Mouse (Mus musculus) lung, postnatal 0 days (tissue): ENCODE results near the gene Tfr2. TPM values are rescaled to one million over a fixed set of nuclear protein-coding genes. Genes with fewer than 3 reads are reported as not detected.

Experiments
- ATAC-seq: fragments of 200-750 bp; cut with Nextera tagmentation; 2 replicates; pipeline ENCODE4 v1.8.0; 2017; ENCODE audit warnings: moderate library complexity
- DNase-seq: peaks from one replicate; pipeline ENCODE4 v3.0.0-alpha.2; 2016; ENCODE audit warnings: low spot score
- H3K27ac ChIP-seq: fragments of 300-500 bp; sonication (generic); 2 replicates; pipeline ENCODE4 v1.5.1; 2014; ENCODE audit warnings: antibody characterized with exemption, mild to moderate bottlenecking, low read length, mixed read lengths
- H3K27me3 ChIP-seq: fragments of 300-500 bp; sonication (generic); replicated peaks from 2 replicates; pipeline ENCODE4 v1.6.1; 2014; ENCODE audit warnings: low read length, mixed read lengths; ENCODE audit not compliant: insufficient read depth
- H3K36me3 ChIP-seq: fragments of 300-500 bp; sonication (generic); 2 replicates; pipeline ENCODE4 v1.6.1; 2014; ENCODE audit warnings: low read length, mixed read lengths; ENCODE audit not compliant: insufficient read depth
- H3K4me1 ChIP-seq: fragments of 300-500 bp; sonication (generic); 2 replicates; pipeline ENCODE4 v1.6.1; 2014; ENCODE audit warnings: antibody characterized with exemption, low read depth, low read length, mixed read lengths; ENCODE audit not compliant: insufficient read depth
- H3K4me2 ChIP-seq: fragments of 300-500 bp; sonication (generic); replicated peaks from 2 replicates; pipeline ENCODE4 v1.6.1; 2014; ENCODE audit warnings: low read depth, mild to moderate bottlenecking, low read length, moderate library complexity, mixed read lengths
- H3K4me3 ChIP-seq: fragments of 300-500 bp; sonication (generic); 2 replicates; pipeline ENCODE4 v1.5.1; 2014; ENCODE audit warnings: low read depth, low read length
- H3K9ac ChIP-seq: fragments of 300-500 bp; sonication (generic); replicated peaks from 2 replicates; pipeline ENCODE4 v1.6.1; 2014; ENCODE audit warnings: low read depth, mild to moderate bottlenecking
- H3K9me3 ChIP-seq: fragments of 300-500 bp; sonication (generic); 2 replicates; pipeline ENCODE4 v1.6.1; 2016; ENCODE audit warnings: low read length, mixed read lengths
- CTCF ChIP-seq: IDR thresholded peaks from 2 replicates; pipeline ENCODE4 v1.5.1; 2016; ENCODE audit warnings: antibody characterized with exemption, mild to moderate bottlenecking
- EP300 ChIP-seq: IDR thresholded peaks from 2 replicates; pipeline ENCODE4 v1.6.1; 2016; ENCODE audit warnings: antibody characterized with exemption, mild to moderate bottlenecking, control low read depth
- WGBS: fragments of 180-500 bp; shearing (Covaris S2); extraction: QIAGEN DNeasy Blood & Tissue Kit; methylation state at CpG from one replicate; pipeline ENCODE4 v1.1.7; 2014; 5-methylcytosine and 5-hydroxymethylcytosine counted together
- polyA plus RNA-seq: library from polyadenylated mRNA; unstranded; fragments of >200 nt; fragmentation: Nextera tagmentation; extraction: Ambion mirVana; gene quantifications from 2 replicates; pipeline ENCODE4 v1.2.1, GENCODE M21; 2015

Tfr2 gene
- polyA plus RNA-seq, 1 experiment from 2014 or later: 0.33 TPM

DNA sequence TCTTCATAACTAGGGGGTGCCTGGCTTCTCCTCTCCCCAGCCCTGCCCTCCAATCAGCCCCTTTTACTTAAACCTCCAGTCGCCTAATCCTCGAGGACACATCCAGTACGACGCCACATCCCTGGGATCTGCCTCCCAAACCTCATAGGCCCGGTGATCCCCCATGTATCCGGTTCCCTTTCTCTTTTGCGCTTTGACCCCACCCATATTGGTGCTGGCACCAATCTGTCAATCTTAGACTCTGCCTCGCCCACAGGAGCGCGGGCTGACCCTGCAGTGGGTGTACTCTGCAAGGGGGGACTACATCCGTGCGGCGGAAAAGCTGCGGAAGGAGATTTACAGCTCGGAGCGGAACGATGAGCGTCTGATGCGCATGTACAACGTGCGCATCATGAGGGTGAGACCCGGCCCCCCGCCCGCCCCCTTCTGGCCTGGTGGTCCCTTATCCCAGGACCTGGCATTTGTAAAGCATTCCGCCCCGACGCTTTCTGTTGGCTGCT is 14.1 kb downstream of the Tfr2 start:
- H3K36me3 ChIP-seq: no peaks in the 10 kb centered on the region
- DNase-seq (peak; percentile 18), ATAC-seq (peak; percentile 36)
- H3K9me3 ChIP-seq: no peaks in the 10 kb centered on the region
- peak overlapping the region; percentile 16 for H3K4me3 ChIP-seq
- H3K9ac ChIP-seq: no peak overlapping the region
- peaks cover 7% of the 10 kb centered on the region; the same call in 1 of the 2 replicates for H3K4me1 ChIP-seq
- TF ChIP-seq CTCF (peak; percentile 25; the same call in 1 of the 2 replicates), EP300 (no peak)
- H3K27me3 ChIP-seq: no peaks in the 10 kb centered on the region
- peak overlapping the region; percentile 44 for H3K4me2 ChIP-seq
- H3K27ac ChIP-seq: no peak overlapping the region
- whole genome bisulfite sequencing: 18% methylated on average over 27 of the region's 27 CpGs

DNA sequence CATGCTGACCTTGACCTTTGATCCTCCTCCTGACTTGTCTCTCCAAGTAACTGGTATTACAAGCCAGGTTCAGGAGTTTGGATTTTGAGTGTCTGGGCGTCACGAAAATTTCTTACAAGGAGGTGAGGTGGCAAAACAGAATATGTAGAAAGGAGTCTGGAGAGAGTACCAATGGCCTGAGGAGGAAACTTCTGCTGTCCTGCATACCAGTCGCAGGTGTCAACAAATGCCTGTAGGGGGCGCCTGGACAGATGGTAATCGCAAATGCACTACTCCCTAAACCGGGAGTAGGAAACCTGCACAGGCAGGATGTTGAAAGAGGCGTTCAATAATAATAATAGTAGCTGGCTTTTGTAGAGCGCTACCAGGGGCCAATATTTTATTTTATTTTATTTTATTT is 15.3 kb downstream of the Tfr2 start:
- DNase-seq (peak; percentile 81), ATAC-seq (peak; percentile 63)
- H3K4me1 ChIP-seq: peaks cover 7% of the 10 kb centered on the region; the same call in 1 of the 2 replicates
- H3K9ac ChIP-seq: no peak overlapping the region
- 24% methylated on average over 8 of the region's 8 CpGs for WGBS
- H3K27ac ChIP-seq: no peak overlapping the region
- H3K36me3 ChIP-seq: no peaks in the 10 kb centered on the region
- H3K4me2 ChIP-seq: no peak overlapping the region
- no peaks in the 10 kb centered on the region for H3K27me3 ChIP-seq
- no peak overlapping the region for H3K4me3 ChIP-seq
- TF ChIP-seq CTCF (peak; percentile 76), EP300 (no peak)
- H3K9me3 ChIP-seq: no peaks in the 10 kb centered on the region

DNA sequence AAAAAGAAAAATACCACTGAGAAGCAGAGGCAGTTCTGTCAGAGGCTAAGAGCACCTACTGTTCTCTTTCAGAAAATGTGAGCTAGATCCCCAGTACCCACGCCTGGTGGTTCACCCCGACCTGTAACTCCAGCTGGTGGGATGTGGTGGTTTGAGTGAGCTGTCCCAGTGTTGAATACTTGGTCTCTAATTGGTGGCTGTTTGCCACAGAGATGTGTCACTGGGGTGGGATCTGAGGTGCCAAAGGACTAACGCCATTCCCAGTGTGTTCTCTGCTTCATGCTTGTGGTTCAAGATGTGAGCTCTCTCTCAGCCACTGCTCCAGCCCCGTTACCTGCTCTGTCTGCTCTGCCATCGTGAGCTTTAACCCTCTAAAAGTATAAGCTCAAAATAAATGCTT is 20.9 kb downstream of the Tfr2 start:
- 75% methylated on average over 5 of the region's 5 CpGs for WGBS

DNA sequence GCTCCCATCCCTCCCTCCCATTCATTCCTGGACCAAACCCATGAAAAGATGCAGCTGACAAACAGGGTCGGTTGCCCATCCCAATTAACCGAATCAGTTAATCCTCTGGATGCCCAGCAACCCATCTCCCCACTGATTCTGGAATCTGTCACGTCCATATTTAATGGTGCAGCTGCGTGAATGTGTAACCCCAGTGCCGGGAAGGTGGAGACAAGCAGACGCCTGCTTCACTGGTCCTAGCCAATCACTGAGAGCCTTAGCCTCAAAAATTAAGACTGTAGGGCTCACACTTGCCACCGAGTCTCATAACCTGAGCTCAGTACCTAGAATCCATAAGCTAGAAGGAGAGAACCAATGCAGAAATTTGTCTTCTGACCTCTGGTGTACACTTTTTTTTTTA is 26.3 kb downstream of the Tfr2 start:
- DNase-seq: no peak
- WGBS: 81% methylated on average over 7 of the region's 7 CpGs
- Histone ChIP-seq H3K4me2 (no peak overlapping the region), H3K36me3 (no peaks in the 10 kb centered on the region), H3K9me3 (no peaks in the 10 kb centered on the region), H3K27me3 (no peaks in the 10 kb centered on the region), H3K9ac (no peak overlapping the region), H3K4me1 (no peaks in the 10 kb centered on the region), H3K4me3 (no peak overlapping the region), H3K27ac (no peak overlapping the region)
- TF ChIP-seq EP300 (no peak), CTCF (no peak)
- no peak for ATAC-seq

More for the DNA sequence above, 20.9 kb downstream of the Tfr2 start:
- Histone ChIP-seq H3K4me2 (no peak overlapping the region), H3K27me3 (no peaks in the 10 kb centered on the region), H3K36me3 (no peaks in the 10 kb centered on the region), H3K4me1 (no peaks in the 10 kb centered on the region), H3K27ac (no peak overlapping the region), H3K9me3 (no peaks in the 10 kb centered on the region), H3K4me3 (no peak overlapping the region), H3K9ac (no peak overlapping the region)
- TF ChIP-seq EP300 (no peak), CTCF (no peak)
- DNase-seq: no peak
- ATAC-seq: no peak

DNA sequence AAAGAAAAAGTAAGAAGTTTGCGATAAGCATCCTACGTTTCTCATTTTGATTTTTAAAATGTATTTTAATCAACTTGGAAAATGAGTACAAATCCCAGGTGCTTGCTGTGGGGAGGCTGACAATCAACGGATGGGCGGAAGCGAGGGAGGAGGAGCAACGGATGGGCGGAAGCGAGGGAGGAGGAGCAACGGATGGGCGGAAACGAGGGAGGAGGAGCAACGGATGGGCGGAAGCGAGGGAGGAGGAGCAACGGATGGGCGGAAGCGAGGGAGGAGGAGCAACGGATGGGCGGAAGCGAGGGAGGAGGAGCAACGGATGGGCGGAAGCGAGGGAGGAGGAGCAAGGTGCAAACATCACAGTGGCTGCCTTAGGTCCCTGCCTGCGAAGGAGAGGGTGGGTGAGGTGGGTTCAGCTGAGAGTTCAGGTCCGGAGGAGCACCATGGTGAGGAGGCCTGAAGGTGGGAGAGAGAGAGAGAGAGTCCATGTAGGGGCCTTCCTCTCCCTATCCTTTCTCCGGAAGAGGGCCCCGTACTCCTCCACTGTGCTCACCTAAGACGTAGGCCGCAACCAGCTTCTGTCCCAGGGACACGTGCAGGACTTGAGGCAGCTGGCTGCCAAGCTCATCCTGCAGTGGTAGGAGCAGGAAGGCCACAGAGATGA is 27.1 kb downstream of the Tfr2 start:
- Histone ChIP-seq H3K4me2 (no peak overlapping the region), H3K27me3 (no peaks in the 10 kb centered on the region), H3K4me3 (no peak overlapping the region), H3K9ac (no peak overlapping the region), H3K36me3 (no peaks in the 10 kb centered on the region), H3K4me1 (no peaks in the 10 kb centered on the region), H3K9me3 (no peaks in the 10 kb centered on the region), H3K27ac (no peak overlapping the region)
- WGBS: 42% methylated on average over 23 of the region's 30 CpGs
- DNase-seq (peak; percentile 34), ATAC-seq (no peak)
- TF ChIP-seq EP300 (no peak), CTCF (no peak)

DNA sequence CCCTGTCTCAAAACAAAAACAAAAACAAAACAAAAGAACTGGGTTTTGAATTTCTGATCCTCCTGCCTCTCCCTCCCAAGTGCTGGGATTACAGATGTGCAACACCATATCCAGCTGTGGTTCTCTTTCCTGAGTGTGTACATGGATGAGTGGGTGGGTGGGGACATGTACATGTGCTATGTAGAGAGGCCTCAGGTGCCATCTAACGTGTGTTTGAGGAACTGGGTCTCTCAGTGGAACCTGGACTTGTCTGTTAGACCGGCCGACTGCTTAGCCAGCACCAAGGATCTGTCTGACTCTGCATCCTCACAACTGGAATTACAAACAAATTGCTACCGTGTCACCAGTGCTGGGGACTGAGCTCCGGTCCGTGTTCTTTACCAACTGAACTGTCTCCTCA is 28.0 kb downstream of the Tfr2 start:
- no peak for TF ChIP-seq CTCF
- TF ChIP-seq EP300: no peak
- Histone ChIP-seq H3K4me1 (peaks cover 4% of the 10 kb centered on the region), H3K4me2 (no peak overlapping the region), H3K36me3 (no peaks in the 10 kb centered on the region), H3K27ac (no peak overlapping the region), H3K9me3 (no peaks in the 10 kb centered on the region), H3K9ac (no peak overlapping the region), H3K4me3 (no peak overlapping the region), H3K27me3 (no peaks in the 10 kb centered on the region)
- WGBS: 85% methylated on average over 6 of the region's 6 CpGs
- DNase-seq (no peak), ATAC-seq (no peak)
